Mouse (Mus musculus) midbrain, embryonic 10.5 days (tissue): Measurements from ENCODE around the gene Apobec2. TPM values are rescaled to one million over a fixed set of nuclear protein-coding genes. Genes with fewer than 3 reads are reported as not detected.
"Not testable (repeated sequence)": the region's sequence is repeated elsewhere in the genome, so short reads cannot be mapped to it uniquely, and the experiment has no call there.

Source experiments
- DNase-seq: peaks from one replicate; pipeline ENCODE4 v3.0.0-alpha.2; 2017; ENCODE audit warnings: low spot score
- H3K27ac ChIP-seq: fragments of 300-500 bp; sonication (generic); replicated peaks from 2 replicates; pipeline ENCODE4 v1.5.1; 2016; ENCODE audit warnings: mild to moderate bottlenecking
- H3K27me3 ChIP-seq: fragments of 300-500 bp; sonication (generic); 2 replicates; pipeline ENCODE4 v1.6.1; 2016; ENCODE audit warnings: low read depth, mild to moderate bottlenecking; ENCODE audit not compliant: poor library complexity, severe bottlenecking
- H3K36me3 ChIP-seq: fragments of 300-500 bp; sonication (generic); 2 replicates; pipeline ENCODE4 v1.6.1; 2016; ENCODE audit warnings: mild to moderate bottlenecking, moderate library complexity
- H3K4me1 ChIP-seq: fragments of 300-500 bp; sonication (generic); 2 replicates; pipeline ENCODE4 v1.6.1; 2016
- H3K4me3 ChIP-seq: fragments of 300-500 bp; sonication (generic); 2 replicates; pipeline ENCODE4 v1.5.1; 2016; ENCODE audit warnings: mild to moderate bottlenecking, moderate library complexity
- H3K9me3 ChIP-seq: fragments of 300-500 bp; sonication (generic); replicated peaks from 2 replicates; pipeline ENCODE4 v1.6.1; 2016; ENCODE audit warnings: mild to moderate bottlenecking
- WGBS: fragments of 180-500 bp; shearing (Covaris S2); methylation state at CpG from one replicate; pipeline ENCODE4 v1.1.7; 2016; 5-methylcytosine and 5-hydroxymethylcytosine counted together
- polyA plus RNA-seq: library from polyadenylated mRNA; unstranded; fragments of >200 nt; fragmentation: Nextera tagmentation; extraction: Ambion mirVana; gene quantifications from 2 replicates; pipeline ENCODE4 v1.2.1, GENCODE M21; 2016

Gene Apobec2
- polyA plus RNA-seq: 1.1 and 1.3 TPM in 2 replicates

- peaks cover 13% of the 10 kb centered on the region for H3K4me1 ChIP-seq
- DNase-seq: peak; percentile 25
These were observed at the start of gene Apobec2 for GRCm38 (mm10) chr17:48432158-48432980. Gene Apobec2, minus strand, starts transcription at chr17:48432930.

DNA sequence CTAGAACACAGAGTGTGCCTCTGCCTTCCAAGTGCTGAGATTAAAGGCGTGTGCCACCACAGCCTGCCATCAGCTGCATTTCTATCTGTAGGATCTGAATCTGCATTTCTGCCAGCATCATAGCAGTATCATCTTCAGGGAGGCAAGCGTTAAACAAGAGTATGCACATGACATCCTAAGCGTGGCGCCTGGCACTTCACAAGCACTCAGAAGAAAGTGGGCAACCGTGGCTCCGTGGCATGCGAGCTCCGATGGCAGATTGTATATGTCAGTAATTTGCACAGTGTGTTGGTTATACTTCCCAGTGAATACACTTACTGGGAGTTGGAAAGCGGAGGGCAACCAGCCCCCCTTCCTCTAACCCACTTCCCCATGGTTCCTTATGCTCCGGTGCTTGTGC is 47.2 kb upstream of the Apobec2 start:
- no peak overlapping the region for H3K4me3 ChIP-seq
- no peaks in the 10 kb centered on the region for H3K9me3 ChIP-seq
- no peaks in the 10 kb centered on the region for H3K4me1 ChIP-seq
- no peaks in the 10 kb centered on the region for H3K27me3 ChIP-seq
- H3K36me3 ChIP-seq: no peaks in the 10 kb centered on the region
- WGBS: 87% methylated on average over 10 of the region's 10 CpGs
- no peak overlapping the region for H3K27ac ChIP-seq
- DNase-seq: no peak

More at GRCm38 (mm10) chr17:48432158-48432980, at the start of gene Apobec2:
- Histone ChIP-seq H3K4me3 (no peak within 1 kb of the TSS), H3K36me3 (no peaks in the 10 kb centered on the region), H3K27me3 (no peaks in the 10 kb centered on the region), H3K27ac (peak within 1 kb of the TSS; percentile 50; the same call in 1 of the 2 replicates), H3K9me3 (no peaks in the 10 kb centered on the region)
- WGBS: 77% methylated on average over 16 of the region's 16 CpGs

DNA sequence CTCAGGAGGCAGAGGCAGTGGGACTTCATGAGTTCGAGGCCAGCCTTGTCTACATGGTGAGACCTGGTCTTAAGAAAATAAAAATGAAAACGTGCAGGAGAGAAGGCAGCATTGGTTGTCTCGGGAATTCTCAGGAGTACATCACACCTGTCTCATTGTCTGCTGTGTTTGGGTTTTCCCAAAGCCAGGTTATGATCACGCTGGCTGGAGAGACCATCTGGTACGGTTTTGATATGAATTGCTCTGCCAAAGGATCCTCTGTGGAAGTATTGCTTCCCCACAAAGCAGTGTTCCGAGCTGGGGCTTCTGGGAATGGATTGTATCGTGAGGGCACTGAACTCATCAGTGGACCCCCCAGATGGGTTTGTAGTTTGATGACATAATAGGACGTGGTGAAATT is 42.7 kb upstream of the Apobec2 start:
- WGBS: 85% methylated on average over 8 of the region's 8 CpGs

DNA sequence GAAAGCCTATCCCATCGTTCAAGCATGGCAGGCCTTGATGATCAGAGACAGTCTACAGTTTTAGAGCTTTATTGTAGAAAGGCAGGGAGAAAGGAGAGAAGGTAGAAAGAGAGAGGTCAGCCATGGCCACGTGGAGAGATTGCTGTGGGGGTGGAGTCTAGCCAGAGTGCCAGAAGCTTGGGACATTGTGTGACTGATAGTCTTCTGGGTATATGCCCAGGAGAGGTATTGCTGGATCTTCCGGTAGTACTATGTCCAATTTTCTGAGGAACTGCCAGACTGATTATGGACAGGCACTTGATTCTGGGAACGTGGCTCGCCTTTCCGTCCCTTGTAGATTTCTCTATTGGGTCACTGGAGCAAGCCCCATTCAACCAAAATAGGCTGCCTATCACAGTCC is 41.6 kb upstream of the Apobec2 start:
- H3K27me3 ChIP-seq, H3K36me3 ChIP-seq, H3K9me3 ChIP-seq, DNase-seq, H3K4me3 ChIP-seq, H3K27ac ChIP-seq, H3K4me1 ChIP-seq: not testable (repeated sequence)
- WGBS: 92% methylated on average over 6 of the region's 6 CpGs

More for the DNA sequence above, 42.7 kb upstream of the Apobec2 start:
- no peak overlapping the region for H3K4me3 ChIP-seq
- no peak overlapping the region for H3K27ac ChIP-seq
- no peaks in the 10 kb centered on the region for H3K9me3 ChIP-seq
- no peak for DNase-seq
- no peaks in the 10 kb centered on the region for H3K27me3 ChIP-seq
- no peaks in the 10 kb centered on the region for H3K4me1 ChIP-seq
- no peaks in the 10 kb centered on the region for H3K36me3 ChIP-seq

DNA sequence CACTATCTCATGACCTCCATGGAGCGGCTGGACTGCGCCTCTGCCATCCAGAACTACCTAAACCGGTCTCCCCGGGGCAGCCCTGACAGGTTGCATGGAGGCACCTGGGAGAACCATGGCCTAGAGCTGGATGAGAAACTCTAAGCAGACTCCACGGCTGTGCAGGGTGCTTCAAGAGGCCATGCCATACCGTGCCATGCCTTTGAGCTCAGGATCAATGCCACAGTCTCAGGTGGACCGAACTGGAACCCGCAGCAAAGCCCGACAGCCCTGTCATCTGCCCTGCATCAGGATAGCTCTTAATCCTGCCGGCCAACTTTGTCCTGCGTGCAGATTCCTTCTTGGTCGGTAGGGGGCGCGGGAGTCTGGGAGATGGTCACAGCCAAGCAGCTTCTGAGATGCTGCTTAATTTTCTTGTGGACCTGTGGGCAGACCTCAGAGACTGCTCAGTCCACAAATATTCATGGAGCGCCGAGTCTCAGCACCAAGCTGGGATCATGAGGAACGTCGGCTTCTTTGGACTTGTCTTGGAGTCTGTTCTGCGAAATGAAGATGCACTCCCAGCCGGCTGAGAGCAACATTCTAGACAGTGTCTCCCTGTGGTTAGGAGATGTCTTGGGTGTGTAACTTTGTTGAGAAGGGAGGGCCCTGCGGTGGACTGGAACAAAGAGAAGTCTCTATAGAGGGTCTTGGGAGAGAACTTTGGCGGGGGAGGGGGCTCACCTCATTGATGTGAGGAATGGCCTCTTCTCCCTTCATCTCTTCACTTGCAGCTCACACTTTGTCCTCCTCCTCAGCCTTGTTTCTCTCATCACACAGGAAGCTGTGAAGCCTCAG is 34.9 kb upstream of the Apobec2 start:
- Histone ChIP-seq H3K36me3 (no peaks in the 10 kb centered on the region), H3K27ac (no peak overlapping the region), H3K4me3 (peak overlapping the region; percentile 39), H3K9me3 (no peaks in the 10 kb centered on the region), H3K4me1 (peaks cover 12% of the 10 kb centered on the region), H3K27me3 (peaks cover 22% of the 10 kb centered on the region)
- peak; percentile 88 for DNase-seq
- whole genome bisulfite sequencing: 10% methylated on average over 22 of the region's 22 CpGs

DNA sequence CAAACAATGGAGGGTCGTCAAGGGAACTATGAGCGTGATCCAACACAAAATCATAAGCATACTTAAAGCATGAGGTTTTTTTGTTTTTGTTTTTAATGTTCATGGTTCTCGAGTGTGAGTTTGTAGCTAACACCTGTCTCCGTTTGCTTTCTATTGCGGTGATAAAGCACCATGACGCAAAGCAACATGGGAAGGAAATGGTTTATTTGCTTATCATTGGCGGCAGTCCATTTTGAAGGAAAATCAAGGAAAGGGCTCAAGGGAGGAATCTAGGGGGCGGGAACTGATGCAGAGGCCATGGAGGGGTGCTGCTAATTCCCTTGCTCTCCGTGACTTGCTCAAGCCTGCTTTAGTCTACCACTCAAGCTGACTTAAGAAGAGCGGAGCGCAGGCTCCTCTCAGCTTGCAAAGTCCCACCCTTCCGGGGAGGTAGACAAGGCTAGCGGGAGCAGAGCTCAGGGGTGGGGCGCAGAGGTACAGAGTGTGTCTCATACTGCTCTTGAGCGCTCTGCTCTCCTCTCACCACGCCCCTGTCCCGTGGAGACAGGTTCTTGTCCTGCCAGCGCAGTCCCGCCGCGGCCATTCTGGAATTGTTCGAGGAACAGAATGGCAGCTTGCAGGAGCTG is 34.2 kb upstream of the Apobec2 start:
- peak overlapping the region; percentile 39 for H3K4me3 ChIP-seq
- H3K27ac ChIP-seq: no peak overlapping the region

GRCm38 (mm10) chr17:48463391-48463790 is 30.7 kb upstream of the Apobec2 start:
- peaks cover 12% of the 10 kb centered on the region for H3K4me1 ChIP-seq
- no peak overlapping the region for H3K4me3 ChIP-seq
- H3K9me3 ChIP-seq: no peaks in the 10 kb centered on the region
- peaks cover 22% of the 10 kb centered on the region for H3K27me3 ChIP-seq
- H3K27ac ChIP-seq: no peak overlapping the region
- no peaks in the 10 kb centered on the region for H3K36me3 ChIP-seq
- no peak for DNase-seq
- 93% methylated on average over 4 of the region's 4 CpGs for WGBS

More for the DNA sequence above, 34.2 kb upstream of the Apobec2 start:
- peaks cover 22% of the 10 kb centered on the region for H3K27me3 ChIP-seq
- peaks cover 12% of the 10 kb centered on the region for H3K4me1 ChIP-seq
- DNase-seq: no peak
- WGBS: 43% methylated on average over 22 of the region's 22 CpGs
- H3K9me3 ChIP-seq: no peaks in the 10 kb centered on the region
- no peaks in the 10 kb centered on the region for H3K36me3 ChIP-seq

GRCm38 (mm10) chr17:48462096-48462495 is 29.4 kb upstream of the Apobec2 start:
- Histone ChIP-seq H3K4me3 (no peak overlapping the region), H3K36me3 (no peaks in the 10 kb centered on the region), H3K4me1 (peaks cover 3% of the 10 kb centered on the region), H3K9me3 (no peaks in the 10 kb centered on the region), H3K27ac (no peak overlapping the region), H3K27me3 (peaks cover 19% of the 10 kb centered on the region)
- 94% methylated on average over 13 of the region's 13 CpGs for WGBS
- DNase-seq: no peak

DNA sequence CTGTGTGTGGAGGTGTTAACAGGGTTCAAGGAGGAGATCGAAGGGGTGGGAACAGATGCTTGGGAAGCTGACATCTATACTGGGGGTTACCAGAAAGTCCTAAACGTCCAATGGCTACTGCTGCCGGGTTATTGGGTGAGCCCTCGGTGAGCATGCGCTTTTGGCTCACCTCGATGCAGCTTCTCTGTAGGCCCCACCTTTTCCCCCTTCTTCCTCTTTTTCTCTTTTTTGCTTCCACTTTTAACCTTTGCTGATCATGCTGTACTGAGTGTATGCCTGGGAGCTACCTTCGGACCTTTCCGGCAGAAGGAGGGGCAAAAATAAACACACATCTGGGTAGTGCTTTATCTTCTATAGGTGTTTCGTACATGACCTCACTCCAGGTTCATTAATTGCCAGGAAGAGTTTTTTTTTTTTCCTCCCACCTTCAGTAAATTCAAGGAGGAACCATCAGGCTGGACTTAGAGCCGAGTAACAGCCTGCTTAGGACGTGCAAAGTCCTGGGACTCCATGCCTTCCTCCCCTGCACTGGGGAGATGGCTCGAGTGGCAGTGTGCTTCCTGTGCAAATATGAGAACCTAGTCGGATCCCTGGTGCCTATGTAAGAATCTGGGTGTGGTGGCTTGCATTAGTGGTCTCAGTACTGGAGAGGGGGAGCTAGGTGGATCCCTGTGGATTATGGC is 25.4 kb upstream of the Apobec2 start:
- H3K9me3 ChIP-seq: no peaks in the 10 kb centered on the region
- H3K4me3 ChIP-seq: no peak overlapping the region
- WGBS: 90% methylated on average over 13 of the region's 13 CpGs
- DNase-seq: no peak
- H3K4me1 ChIP-seq: peaks cover 3% of the 10 kb centered on the region
- H3K36me3 ChIP-seq: no peaks in the 10 kb centered on the region
- no peaks in the 10 kb centered on the region; the same call in 1 of the 2 replicates for H3K27me3 ChIP-seq
- H3K27ac ChIP-seq: no peak overlapping the region

DNA sequence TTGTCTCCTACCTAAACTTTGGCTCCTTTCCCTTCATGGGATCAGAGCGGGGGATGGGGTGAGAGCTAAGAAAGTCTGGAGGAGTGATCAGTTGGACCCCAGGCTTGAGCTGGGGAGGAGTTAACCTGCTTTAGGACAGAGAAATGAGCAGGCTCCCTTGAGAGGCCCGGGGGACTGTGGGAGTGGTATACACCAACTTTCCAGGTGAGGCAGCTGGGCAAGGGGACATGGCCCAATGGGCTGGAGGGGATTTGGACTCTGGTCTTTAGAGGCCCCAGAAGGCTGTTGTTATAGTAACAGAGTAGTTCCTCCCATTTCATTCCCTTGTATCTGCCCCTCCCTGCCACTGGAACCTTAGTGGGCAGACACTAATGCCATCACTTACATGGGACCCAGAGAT is 23.2 kb upstream of the Apobec2 start:
- 82% methylated on average over 2 of the region's 2 CpGs for WGBS
- H3K36me3 ChIP-seq: no peaks in the 10 kb centered on the region
- no peaks in the 10 kb centered on the region; the same call in 1 of the 2 replicates for H3K27me3 ChIP-seq
- no peak overlapping the region for H3K4me3 ChIP-seq
- no peak for DNase-seq
- no peaks in the 10 kb centered on the region for H3K9me3 ChIP-seq
- H3K4me1 ChIP-seq: peaks cover 11% of the 10 kb centered on the region
- no peak overlapping the region for H3K27ac ChIP-seq

DNA sequence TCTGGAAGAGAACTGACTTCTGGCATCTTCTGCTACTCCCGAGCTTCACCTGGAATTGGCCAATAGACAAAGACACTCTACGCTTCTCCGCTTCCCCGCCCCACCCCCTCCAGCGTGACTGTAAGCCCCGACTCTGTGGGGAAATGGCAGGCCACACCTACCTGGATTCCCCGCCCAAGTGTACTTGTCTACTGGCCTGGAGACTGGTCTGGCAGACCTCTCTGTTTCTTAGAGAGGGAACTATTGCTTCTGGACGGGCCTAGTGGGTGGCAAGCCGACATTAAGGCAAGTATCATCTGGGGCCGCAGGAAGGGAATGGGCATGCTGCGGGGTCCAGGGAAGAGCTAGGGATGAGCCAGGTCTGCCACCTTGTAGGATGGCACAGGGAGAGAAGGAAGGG is 22.0 kb upstream of the Apobec2 start, which contains the start of gene Unc5cl:
Gene Unc5cl, plus strand, starts transcription at position 214 of the 400 bp plus-strand sequence.
- Histone ChIP-seq H3K4me3 (no peak within 1 kb of the TSS), H3K27me3 (no peaks in the 10 kb centered on the region), H3K4me1 (peaks cover 11% of the 10 kb centered on the region), H3K27ac (no peak within 1 kb of the TSS), H3K9me3 (no peaks in the 10 kb centered on the region), H3K36me3 (no peaks in the 10 kb centered on the region)
- 64% methylated on average over 11 of the region's 11 CpGs for WGBS
- DNase-seq: no peak

- no peak overlapping the region for H3K4me3 ChIP-seq
- no peaks in the 10 kb centered on the region for H3K36me3 ChIP-seq
- H3K27ac ChIP-seq: no peak overlapping the region
- WGBS: 55% methylated on average over 7 of the region's 7 CpGs
- H3K9me3 ChIP-seq: no peaks in the 10 kb centered on the region
- H3K4me1 ChIP-seq: peaks cover 11% of the 10 kb centered on the region
- H3K27me3 ChIP-seq: no peaks in the 10 kb centered on the region
- no peak for DNase-seq
These were observed 21.5 kb upstream of the Apobec2 start for GRCm38 (mm10) chr17:48454190-48454589.
